8 mouse cellular contexts compared by ENCODE assay signal in genomic region chr15:89195690-89196312, GRCm38 (mm10). TPM values are rescaled to one million over a fixed set of nuclear protein-coding genes. Genes with fewer than 3 reads are reported as not detected.
DNase-seq lines count a peak whose midpoint lies in the region; ATAC-seq lines count a peak whose summit lies in the region.

No protein-coding gene starts in this region.

- peaks cover 9% of the 10 kb centered on the region for H3K4me1 ChIP-seq in hindbrain, embryonic 16.5 days (ENCODE audit: control insufficient read depth, insufficient read depth, low read depth, low read length)

- H3K27ac ChIP-seq in hindbrain, embryonic 16.5 days (ENCODE audit: low read depth, low read length) = peak overlapping the region; percentile 98

- DNase-seq in WW6 (ENCODE audit: low read depth, low spot score) = peak; percentile 72
- DNase-seq in cerebellum, postnatal 36 days = peak; percentile 85 to 88
- peak; percentile 93 for DNase-seq in gastrocnemius, adult 18-20 months (ENCODE audit: low spot score)
- DNase-seq in left cerebral cortex, postnatal 10 days (ENCODE audit: extremely low spot score in 1 of 2, low spot score in 2 of 2) = peak; percentile 86 to 95
- peak; percentile 87 for DNase-seq in right cerebral cortex, postnatal 25 days
- DNase-seq in urinary bladder, postnatal 36 days (ENCODE audit: low spot score in 2 of 2) = peak; percentile 89 to 92

- no peaks in the 10 kb centered on the region; the same call in 1 of the 2 replicates for H3K36me3 ChIP-seq in hindbrain, embryonic 16.5 days (ENCODE audit: control insufficient read depth, insufficient read depth, low read length)

- peak overlapping the region; percentile 65 for H3K4me2 ChIP-seq in hindbrain, embryonic 16.5 days (ENCODE audit: low read length)

- H3K4me3 ChIP-seq in hindbrain, embryonic 16.5 days (ENCODE audit: low read length) = peak overlapping the region; percentile 83

- H3K9me3 ChIP-seq in hindbrain, embryonic 16.5 days (ENCODE audit: control insufficient read depth, low read length) = no peaks in the 10 kb centered on the region

- H3K9ac ChIP-seq in hindbrain, embryonic 16.5 days (ENCODE audit: low read depth, low read length) = peak overlapping the region; percentile 95

- peak; percentile 93 for ATAC-seq in hindbrain, embryonic 16.5 days
- ATAC-seq in megakaryocyte progenitor cell, adult 5-6 weeks (replicated peaks; ENCODE audit: poor library complexity) = peak; percentile 89

- WGBS in hindbrain, embryonic 16.5 days = 0% methylated on average over 18 of the region's 25 CpGs

- H3K27me3 ChIP-seq in hindbrain, embryonic 16.5 days (replicated peaks; ENCODE audit: control insufficient read depth, insufficient read depth, low read length) = no peaks in the 10 kb centered on the region

- intact Hi-C loops in left cerebral cortex, postnatal 10 days (cut with DNase I) = loop anchor here (5.0 kb wide), 1 partner anchor 74 kb away; the partner anchor contains the start of gene Tubgcp6

RNA-seq across cellular contexts. Expression of gene Dennd6b, which starts 0.5 kb away (rescaled TPM):
- total RNA-seq in gastrocnemius, adult 18-20 months (2021) = 1 to 10 TPM; 8.8 to 9.6 TPM
- 86.6 and 93.2 TPM in 2 replicates for polyA plus RNA-seq in hindbrain, embryonic 16.5 days (2015; fragmentation: Nextera tagmentation; extraction: Ambion mirVana)
- 10 to 100 TPM; 41.4 to 41.8 TPM for total RNA-seq in left cerebral cortex, postnatal 10 days (2021)
- 1.6 and 2.4 TPM in 2 replicates for total RNA-seq in megakaryocyte progenitor cell, adult 5-6 weeks (2015)
- 1.3 and 2.5 TPM in 2 replicates for total RNA-seq in megakaryocyte progenitor cell, adult 5-6 weeks (2017)

RNA-seq across cellular contexts. Expression of gene Plxnb2, which starts 15.2 kb away (rescaled TPM):
- total RNA-seq in gastrocnemius, adult 18-20 months (2021) = 1 to 10 TPM; 4.0 to 8.2 TPM
- 85.2 and 106 TPM in 2 replicates for polyA plus RNA-seq in hindbrain, embryonic 16.5 days (2015; fragmentation: Nextera tagmentation; extraction: Ambion mirVana)
- 10 to 100 TPM; 49.0 to 52.3 TPM for total RNA-seq in left cerebral cortex, postnatal 10 days (2021)
- 12.1 and 12.6 TPM in 2 replicates for total RNA-seq in megakaryocyte progenitor cell, adult 5-6 weeks (2015)
- total RNA-seq in megakaryocyte progenitor cell, adult 5-6 weeks (2017) = 9.3 and 14.5 TPM in 2 replicates

RNA-seq across cellular contexts. Expression of gene Ppp6r2, which starts 15.6 kb away (rescaled TPM):
- total RNA-seq in gastrocnemius, adult 18-20 months (2021) = 10 to 100 TPM; 90.7 to 93.0 TPM
- 59.4 and 71.5 TPM in 2 replicates for polyA plus RNA-seq in hindbrain, embryonic 16.5 days (2015; fragmentation: Nextera tagmentation; extraction: Ambion mirVana)
- total RNA-seq in left cerebral cortex, postnatal 10 days (2021) = 100 to 1,000 TPM; 154 to 159 TPM
- total RNA-seq in megakaryocyte progenitor cell, adult 5-6 weeks (2015) = 8.5 and 11.8 TPM in 2 replicates
- 9.8 and 11.2 TPM in 2 replicates for total RNA-seq in megakaryocyte progenitor cell, adult 5-6 weeks (2017)

RNA-seq across cellular contexts. Expression of gene Mapk11, which starts 46.4 kb away (rescaled TPM):
- 1 to 10 TPM in 1 of 2 experiments, under 1 TPM in 1; 0.89 to 1.9 TPM for total RNA-seq in gastrocnemius, adult 18-20 months (2021)
- 23.7 and 28.3 TPM in 2 replicates for polyA plus RNA-seq in hindbrain, embryonic 16.5 days (2015; fragmentation: Nextera tagmentation; extraction: Ambion mirVana)
- total RNA-seq in left cerebral cortex, postnatal 10 days (2021) = 10 to 100 TPM; 24.7 to 28.2 TPM
- total RNA-seq in megakaryocyte progenitor cell, adult 5-6 weeks (2015) = not detected in 2 replicates
- total RNA-seq in megakaryocyte progenitor cell, adult 5-6 weeks (2017) = 0.10 TPM in 1 of 2 replicates, not detected in the other

RNA-seq across cellular contexts. Expression of gene Mapk12, which starts 55.3 kb away (rescaled TPM):
- 100 to 1,000 TPM; 142 to 145 TPM for total RNA-seq in gastrocnemius, adult 18-20 months (2021)
- 4.1 and 4.4 TPM in 2 replicates for polyA plus RNA-seq in hindbrain, embryonic 16.5 days (2015; fragmentation: Nextera tagmentation; extraction: Ambion mirVana)
- total RNA-seq in left cerebral cortex, postnatal 10 days (2021) = 1 to 10 TPM; 5.0 to 5.3 TPM
- 0.49 TPM in 1 of 2 replicates, not detected in the other for total RNA-seq in megakaryocyte progenitor cell, adult 5-6 weeks (2015)
- 0.04 and 0.47 TPM in 2 replicates for total RNA-seq in megakaryocyte progenitor cell, adult 5-6 weeks (2017)

Comparison
In these comparisons a context has a peak if more than half of its experiments do, and no peak if none do; other contexts are left out.
1. Peak in every context shown above with its lines: DNase-seq, ATAC-seq, H3K4me3 ChIP-seq and H3K27ac ChIP-seq.
2. RNA of gene Ppp6r2, which starts 15.6 kb away (total RNA-seq): 154 to 159 TPM in left cerebral cortex, postnatal 10 days and 90.7 to 93.0 TPM in gastrocnemius, adult 18-20 months; 8.5 to 11.8 TPM in megakaryocyte progenitor cell, adult 5-6 weeks; every median in the first group is over 4 times any median in the second.